Mouse (Mus musculus) 3134 (cell line): ENCODE data around the gene 4933411K16Rik.

Experiments
- DNase-seq: peaks from one replicate; pipeline ENCODE4 v3.0.0-alpha.2; 2011; ENCODE audit warnings: low spot score; ENCODE audit not compliant: insufficient read length; ENCODE audit errors: extremely low read depth

The 4933411K16Rik gene

DNA sequence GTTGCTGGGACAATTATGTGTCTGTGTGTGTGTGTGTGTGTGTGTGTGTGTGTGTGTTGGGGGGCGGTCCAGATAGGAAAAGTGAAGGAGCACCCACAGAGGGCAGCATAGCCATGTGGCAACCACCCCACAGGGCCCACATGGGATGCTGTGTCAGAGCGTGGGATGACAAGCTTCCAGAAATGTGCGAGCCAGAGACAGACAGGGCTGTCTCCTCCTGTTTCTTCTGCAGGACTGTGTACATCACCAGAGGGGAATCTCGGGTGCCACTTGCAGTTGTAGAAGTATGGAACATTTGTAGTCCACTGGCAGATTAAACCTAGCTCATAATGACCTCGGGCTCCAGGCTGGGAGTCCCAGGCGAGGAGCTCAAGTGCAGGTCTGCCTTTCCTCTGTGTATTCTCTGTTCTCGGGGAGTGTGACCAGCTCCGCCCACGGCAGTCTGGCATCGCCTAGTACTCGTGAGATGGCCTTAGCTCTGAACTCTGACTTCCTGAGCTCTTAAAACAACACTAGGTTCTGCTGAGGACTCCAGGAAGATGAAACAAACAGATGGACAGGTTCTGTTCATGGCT lies 17.1 kb upstream of the 4933411K16Rik start:
- DNase-seq: no peak

DNA sequence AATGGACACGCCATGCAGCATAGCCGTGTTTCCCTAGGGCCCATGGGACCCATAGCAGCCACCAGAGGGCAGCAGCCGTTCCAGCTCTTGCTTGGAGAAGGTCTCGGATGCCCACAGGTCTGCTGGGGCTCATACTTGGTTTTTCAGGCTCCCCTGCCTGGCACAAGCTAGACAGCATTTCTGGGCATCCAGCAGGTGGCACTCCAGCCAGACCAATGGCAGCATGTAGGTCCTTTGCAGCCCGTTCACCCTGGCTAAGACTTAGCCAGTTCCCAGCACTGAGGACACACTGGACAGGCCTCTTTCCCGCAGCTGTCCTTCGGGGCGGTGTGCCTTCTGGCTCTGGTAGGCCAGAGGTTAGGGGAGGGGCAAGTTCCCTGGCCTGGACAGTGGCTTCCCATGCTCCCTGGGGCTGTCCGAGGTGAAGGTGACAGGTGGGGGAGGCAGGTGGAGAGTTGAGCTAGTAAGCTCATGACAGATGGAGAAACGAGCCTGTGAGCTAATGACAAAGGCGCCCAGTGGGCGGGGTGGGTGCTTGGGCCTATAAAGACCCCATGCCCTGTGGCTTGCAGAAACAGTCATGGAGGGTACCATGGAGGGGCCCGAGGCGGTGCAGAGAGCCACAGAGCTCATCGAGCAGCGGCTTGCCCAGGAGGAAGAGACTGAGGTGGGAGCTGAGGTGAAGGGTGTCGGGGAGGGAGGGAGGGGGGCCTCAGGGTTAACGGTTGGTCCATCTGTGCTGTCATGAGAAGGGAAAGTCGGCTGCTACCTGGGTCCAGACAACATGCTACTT lies 16.4 kb upstream of the 4933411K16Rik start, which contains the start of gene Ankrd2:
Gene Ankrd2 (plus strand): TSS at position 545 of the 793 bp plus-strand sequence.
- peak; percentile 72 for DNase-seq

- no peak for DNase-seq
Measured at GRCm38 (mm10) chr19:42036357-42036756, 15.7 kb upstream of the 4933411K16Rik start.

DNA sequence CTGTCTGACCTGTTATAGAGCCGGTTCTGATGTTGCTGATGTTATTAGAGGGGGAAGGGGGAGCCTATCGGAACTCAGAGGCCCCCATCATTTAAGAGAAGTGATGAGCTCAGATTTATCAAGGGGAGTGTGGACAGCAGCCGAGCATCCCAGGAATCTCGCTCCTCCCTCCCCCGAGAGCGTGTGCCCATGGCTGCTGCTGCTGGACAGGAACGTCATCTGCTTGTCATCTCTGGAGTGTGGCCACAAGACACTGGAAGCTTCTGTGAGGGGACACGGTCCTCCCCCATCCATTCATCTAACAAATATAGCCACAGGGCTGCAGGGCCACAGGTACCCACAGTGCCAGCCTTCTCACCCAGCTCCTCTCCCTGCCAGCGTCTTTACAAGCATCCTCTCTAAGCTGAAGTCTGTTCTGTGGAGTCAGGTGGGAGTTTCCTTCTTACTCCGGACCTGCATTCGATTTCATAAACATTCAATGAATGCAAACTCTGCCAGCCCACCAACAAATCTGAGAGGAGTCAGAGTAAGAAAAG lies 14.8 kb upstream of the 4933411K16Rik start:
- DNase-seq: no peak

DNA sequence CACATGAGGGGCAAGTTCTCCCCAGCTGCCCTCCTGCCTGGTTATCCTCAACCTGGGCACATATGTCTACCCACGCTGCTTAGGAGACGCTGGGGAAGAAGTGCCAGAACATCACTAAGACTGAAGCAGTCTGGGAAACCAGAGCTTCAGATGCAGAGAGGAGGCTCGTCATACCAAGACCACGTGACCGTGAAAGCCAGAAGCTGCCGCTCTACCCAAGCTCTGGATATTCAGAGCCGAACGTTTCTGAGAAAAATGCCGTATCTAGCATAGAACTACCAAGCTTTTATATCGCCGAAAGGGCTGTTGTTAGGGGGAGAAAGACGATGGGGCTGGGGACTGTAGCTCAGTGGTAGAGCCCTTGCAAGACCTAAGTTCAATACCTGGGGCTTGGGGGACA lies 13.7 kb upstream of the 4933411K16Rik start:
- DNase-seq: no peak

GRCm38 (mm10) chr19:42043988-42044387 lies 8.1 kb upstream of the 4933411K16Rik start:
- DNase-seq: no peak

DNA sequence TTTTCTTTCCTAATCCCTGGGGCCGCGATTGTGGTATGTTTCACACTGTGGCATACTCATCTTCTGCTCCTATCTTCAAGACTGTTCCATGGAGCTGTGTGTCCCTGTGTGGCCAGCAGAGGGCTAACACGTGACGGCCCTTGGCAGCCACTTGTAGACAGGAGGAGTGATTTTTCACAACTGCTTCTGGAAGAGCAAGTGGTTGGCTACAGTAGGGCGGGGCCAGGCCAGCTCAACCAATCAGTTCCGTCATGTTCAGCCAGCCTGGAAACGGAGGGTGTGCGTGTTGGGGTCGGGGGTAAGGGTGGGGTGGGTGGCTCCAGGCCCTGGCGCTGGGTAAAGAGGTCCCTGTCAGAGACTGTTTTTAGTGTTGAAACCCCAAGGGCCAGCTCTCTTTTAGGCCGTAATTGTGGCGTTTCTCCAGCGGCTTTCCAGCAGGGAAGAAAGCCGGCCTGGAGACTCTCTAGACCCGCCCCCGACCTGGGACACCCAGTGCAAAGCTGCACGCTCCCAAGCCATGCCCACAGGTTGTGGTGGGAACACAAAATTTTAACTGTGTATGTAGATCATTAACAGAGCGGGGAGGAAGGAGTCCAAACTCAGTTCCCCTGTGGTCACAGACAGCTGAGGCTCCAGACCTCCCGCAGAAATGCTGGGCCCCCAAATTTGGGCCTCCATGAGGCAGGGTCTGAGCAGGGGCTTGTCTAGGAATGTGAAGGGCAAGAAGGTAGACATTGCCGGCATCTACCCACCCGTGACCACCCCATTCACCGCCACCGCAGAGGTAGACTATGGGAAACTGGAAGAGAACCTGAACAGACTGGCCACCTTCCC lies 6.6 kb upstream of the 4933411K16Rik start, which contains the start of gene Hoga1:
Gene Hoga1 (plus strand): TSS at position 342 of the 834 bp plus-strand sequence.
- DNase-seq: peak; percentile 90

DNA sequence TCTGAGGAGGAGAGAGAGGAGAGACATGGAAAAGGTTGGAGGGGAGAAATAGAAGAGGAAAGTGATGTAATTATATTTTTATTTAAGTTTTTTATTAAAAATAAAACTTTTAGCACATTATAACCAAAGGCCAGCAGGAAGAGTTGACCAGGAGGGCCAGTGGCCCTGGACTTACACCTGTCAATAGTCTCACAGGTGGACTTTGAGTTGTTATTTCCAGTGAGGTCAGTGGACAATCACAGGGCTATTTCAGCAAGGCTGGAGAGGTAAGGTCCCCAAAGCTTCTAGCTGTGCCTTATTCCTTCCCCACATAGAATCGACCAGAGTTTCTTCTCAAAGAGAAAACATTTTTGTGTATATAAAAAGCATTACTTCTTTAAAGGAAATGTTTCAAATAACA lies 1.8 kb upstream of the 4933411K16Rik start:
- no peak for DNase-seq

DNA sequence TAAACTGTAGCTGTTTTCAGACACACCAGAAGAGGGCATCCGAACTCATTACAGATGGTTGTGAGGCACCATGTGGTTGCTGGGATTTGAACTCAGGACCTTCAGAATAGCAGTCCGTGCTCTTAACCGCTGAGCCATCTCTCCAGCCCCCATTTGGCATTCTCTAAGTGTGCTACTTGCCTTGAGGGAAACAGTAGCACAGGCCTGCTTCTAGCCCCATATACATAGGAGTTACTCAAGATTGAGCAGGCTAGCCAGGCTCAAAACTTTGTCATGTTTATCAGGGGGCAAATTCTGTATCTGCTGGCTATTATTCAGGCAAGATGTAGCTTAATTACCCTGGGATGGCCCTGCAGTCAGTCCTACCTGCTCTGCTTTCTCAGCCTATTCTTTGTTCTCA lies 697 bp upstream of the 4933411K16Rik start:
- DNase-seq: no peak

DNA sequence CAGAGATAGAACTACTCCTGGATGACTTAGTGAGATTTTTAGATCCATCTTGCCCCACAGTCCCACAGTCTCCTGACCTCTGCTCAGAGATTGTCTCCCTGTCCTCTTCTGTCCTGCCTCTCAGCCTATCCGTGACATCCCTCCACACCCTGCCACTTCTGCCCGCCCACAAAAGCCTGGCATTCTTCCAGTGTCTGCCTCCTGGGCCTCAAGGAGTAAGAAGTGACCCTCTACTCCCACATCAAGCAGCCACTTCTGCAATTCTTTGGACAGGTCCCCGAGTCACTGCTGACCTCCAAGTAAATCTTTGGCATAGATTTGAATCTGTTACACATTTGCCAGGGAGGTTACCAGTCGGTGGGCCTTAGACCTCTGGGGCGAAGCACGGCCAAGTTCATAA lies 2.2 kb downstream of the 4933411K16Rik start:
- DNase-seq: no peak

GRCm38 (mm10) chr19:42055881-42056280 lies 3.8 kb downstream of the 4933411K16Rik start:
- DNase-seq: no peak

DNA sequence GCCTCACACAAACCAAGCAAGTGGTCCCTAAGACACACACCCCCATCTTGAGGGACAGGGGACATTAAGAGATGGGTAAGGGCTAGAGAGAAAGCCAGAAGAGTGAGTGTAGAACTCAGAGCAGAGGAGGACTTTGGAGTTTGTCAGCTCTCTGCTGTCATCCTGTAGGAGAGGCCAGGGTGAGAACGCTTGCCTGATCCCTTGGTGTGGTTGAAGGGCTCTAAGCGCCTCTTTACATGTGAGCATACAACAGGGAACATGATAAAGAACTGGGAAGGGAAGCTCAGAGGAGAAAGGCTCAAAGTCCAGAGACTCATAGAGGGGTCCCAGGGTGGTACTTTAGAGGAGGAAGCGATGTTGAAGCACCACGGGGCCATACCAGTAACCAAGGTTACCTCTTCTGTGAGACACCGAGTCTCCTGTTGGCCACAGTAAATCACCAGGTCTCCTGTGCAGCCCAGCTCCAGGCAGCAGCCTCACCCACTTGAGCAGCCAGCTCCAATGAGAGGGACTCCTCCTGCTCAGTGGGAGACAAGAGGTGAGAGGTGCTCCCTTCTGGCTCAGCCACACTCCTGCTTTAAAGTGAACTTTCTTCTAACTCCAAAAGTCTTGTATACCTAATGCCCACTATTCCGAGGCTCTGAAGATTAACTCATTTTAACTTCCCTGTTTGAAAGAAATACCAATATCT lies 4.8 kb downstream of the 4933411K16Rik start:
- DNase-seq: no peak

DNA sequence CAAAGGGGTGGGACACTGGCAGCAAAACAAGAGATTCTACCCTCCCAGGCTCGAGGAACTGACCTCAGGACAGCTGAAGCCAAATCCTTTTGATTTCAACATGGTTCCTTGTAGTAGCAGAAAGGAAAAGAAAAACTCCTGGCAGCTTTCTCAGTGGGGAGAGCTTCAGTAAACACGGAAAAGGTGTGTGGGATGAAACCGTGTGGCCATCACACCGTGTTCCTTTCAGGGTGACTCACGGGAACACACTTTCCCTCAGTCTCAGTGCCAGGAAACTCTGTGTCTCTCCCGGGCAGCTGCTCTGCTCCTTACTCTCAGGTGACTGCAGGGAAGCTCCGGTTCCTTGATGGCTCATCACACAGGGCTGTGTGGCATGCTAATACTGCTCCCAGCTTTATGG lies 6.4 kb downstream of the 4933411K16Rik start:
- no peak for DNase-seq

DNA sequence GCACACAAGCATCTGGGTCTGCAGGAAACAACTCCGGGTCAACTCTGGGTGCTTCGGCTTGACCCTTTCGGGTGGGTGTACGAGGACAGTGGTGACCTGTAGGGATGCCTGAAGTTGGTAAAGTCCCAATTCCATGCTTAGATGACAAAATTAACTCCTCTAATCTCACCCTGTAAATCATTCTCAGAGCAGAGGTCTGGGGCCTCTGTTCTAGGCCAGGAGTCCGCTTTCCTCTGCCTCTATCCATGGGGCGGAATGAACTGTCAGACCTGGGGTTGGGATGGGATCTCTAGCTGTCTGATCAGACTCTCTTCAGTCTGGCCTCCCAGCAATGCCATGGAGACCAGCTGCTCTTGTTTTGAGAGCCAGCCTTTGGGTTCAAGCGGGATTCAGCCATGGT lies 9.4 kb downstream of the 4933411K16Rik start:
- no peak for DNase-seq

- DNase-seq: no peak
Measured at GRCm38 (mm10) chr19:42068441-42069240, 16.6 kb downstream of the 4933411K16Rik start.

DNA sequence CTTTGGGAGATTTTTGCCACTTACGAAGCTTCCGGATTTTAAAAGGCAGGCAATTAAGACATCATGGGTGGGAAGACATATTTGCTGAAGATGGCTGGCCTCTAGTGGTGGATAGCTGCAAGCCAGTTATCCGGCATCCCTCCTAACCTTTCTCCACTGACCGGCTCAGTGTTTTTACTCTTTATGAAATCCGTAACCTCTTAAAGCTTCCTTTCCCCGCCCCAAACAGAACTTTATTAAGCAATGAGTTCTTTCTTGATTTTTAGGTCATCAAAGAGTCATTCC lies 17.1 kb downstream of the 4933411K16Rik start:
- no peak for DNase-seq

DNA sequence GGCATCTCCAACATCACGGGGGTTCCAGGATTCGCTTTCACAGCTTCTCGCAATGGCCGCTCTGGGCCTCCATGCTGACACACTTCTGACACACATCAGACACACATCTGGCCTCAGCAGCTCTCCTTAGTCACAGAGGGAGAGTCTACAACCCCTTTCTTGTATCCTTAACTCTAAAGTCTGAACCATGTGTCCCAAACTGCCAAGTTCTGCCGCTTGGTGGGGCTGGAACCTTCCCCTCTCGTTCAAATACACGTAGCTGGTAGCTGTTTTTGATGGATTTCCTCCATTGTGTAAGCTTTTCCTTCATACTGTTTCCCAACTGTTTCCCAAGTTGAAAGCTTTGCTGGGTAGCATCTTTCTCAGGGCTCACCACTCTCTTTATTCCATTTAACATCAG lies 19.2 kb downstream of the 4933411K16Rik start:
- DNase-seq: no peak

- no peak for DNase-seq
Measured at GRCm38 (mm10) chr19:42071886-42072608, 20.0 kb downstream of the 4933411K16Rik start.

- DNase-seq: no peak
Measured at GRCm38 (mm10) chr19:42072802-42073201, 20.8 kb downstream of the 4933411K16Rik start.
